Mouse (Mus musculus) MEL (cell line): ENCODE data around the gene Cnn3.

Experiments used
- CTCF ChIP-seq, 3 experiments: IDR thresholded peaks in 2 of 3; conservative IDR thresholded peaks in 1 of 3; 2 replicates each; pipeline ENCODE4 v1.5.1; 2011 to 2012; ENCODE audit warnings: low read length in 3 of 3, low read depth in 2 of 3, mild to moderate bottlenecking in 2 of 3, improper control_type of control experiment in 1 of 3, inconsistent platforms in 1 of 3, mixed read lengths in 1 of 3, moderate library complexity in 1 of 3; ENCODE audit not compliant: control insufficient read depth in 1 of 3, insufficient read depth in 1 of 3, poor library complexity in 1 of 3, severe bottlenecking in 1 of 3
- EP300 ChIP-seq, 2 experiments: IDR thresholded peaks; 2 replicates each; pipeline ENCODE4 v1.6.1; 2011; ENCODE audit warnings: improper control_type of control experiment in 2 of 2, low read length in 2 of 2, low read depth in 1 of 2, mild to moderate bottlenecking in 1 of 2
- MAZ ChIP-seq: IDR thresholded peaks from 2 replicates; pipeline ENCODE4 v1.6.1; 2012; ENCODE audit warnings: low read depth, mild to moderate bottlenecking, inconsistent platforms, low read length, improper control_type of control experiment
- POLR2A ChIP-seq, 2 experiments: IDR thresholded peaks; 2 replicates each; pipeline ENCODE4 v1.6.1; 2011 to 2012; ENCODE audit warnings: low read length in 2 of 2, mild to moderate bottlenecking in 2 of 2, control low read depth in 1 of 2, improper control_type of control experiment in 1 of 2, low read depth in 1 of 2, moderate library complexity in 1 of 2; ENCODE audit not compliant: control insufficient read depth in 1 of 2, insufficient read depth in 1 of 2, poor library complexity in 1 of 2

DNA sequence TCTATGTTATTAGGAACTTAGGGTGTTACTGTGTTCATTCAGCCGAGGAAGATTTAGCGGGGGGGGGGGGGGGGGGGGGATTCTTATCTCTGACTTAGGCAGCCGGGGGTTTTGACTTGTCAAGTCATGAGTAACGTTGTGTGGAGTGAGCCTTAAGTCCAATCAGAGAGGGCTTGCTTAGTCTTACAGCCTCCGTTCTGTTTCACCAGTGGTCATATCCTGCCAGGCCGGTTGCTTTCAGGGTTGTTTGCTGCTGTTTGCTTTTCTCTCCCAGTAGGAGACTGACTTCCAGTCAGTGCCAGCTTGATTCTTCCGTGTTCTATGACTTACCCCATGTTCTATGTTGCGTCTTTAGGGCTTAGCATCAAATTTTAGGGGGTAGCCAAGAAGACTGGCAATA is 20.2 kb downstream of the Cnn3 start:
- TF ChIP-seq CTCF (IDR thresholded peaks at IDR 0.05 in 2 of 3, conservative IDR thresholded peaks at IDR 0.05 in 1 of 3; ENCODE audit: control insufficient read depth in 1 of 3, insufficient read depth in 1 of 3, low read depth in 2 of 3, low read length in 3 of 3, poor library complexity in 1 of 3, severe bottlenecking in 1 of 3) (no peak), POLR2A (IDR thresholded peaks at IDR 0.05; ENCODE audit: control insufficient read depth in 1 of 2, insufficient read depth in 1 of 2, low read depth in 1 of 2, low read length in 2 of 2, poor library complexity in 1 of 2) (no peak), EP300 (IDR thresholded peaks at IDR 0.05; ENCODE audit: low read depth in 1 of 2, low read length in 2 of 2) (no peak), MAZ (no peak)
